Mouse (Mus musculus) lung, embryonic 16.5 days (tissue): Measurements from ENCODE around the gene Plxna4. TPM values are rescaled to one million over a fixed set of nuclear protein-coding genes. Genes with fewer than 3 reads are reported as not detected.

Source experiments
- ATAC-seq: fragments of 200-750 bp; cut with Nextera tagmentation; 2 replicates; pipeline ENCODE4 v1.8.0; 2017; ENCODE audit warnings: low read depth, mild to moderate bottlenecking, moderate library complexity
- H3K27ac ChIP-seq: fragments of 300-500 bp; sonication (generic); 2 replicates; pipeline ENCODE4 v1.5.1; 2014; ENCODE audit warnings: mild to moderate bottlenecking, control low read depth, low read length
- H3K27me3 ChIP-seq: fragments of 300-500 bp; sonication (generic); 2 replicates; pipeline ENCODE4 v1.6.1; 2014; ENCODE audit warnings: low read depth, low read length, mixed read lengths; ENCODE audit not compliant: control insufficient read depth, insufficient read depth
- H3K36me3 ChIP-seq: fragments of 300-500 bp; sonication (generic); 2 replicates; pipeline ENCODE4 v1.6.1; 2014; ENCODE audit warnings: low read length; ENCODE audit not compliant: control insufficient read depth, insufficient read depth
- H3K4me1 ChIP-seq: fragments of 300-500 bp; sonication (generic); replicated peaks from 2 replicates; pipeline ENCODE4 v1.6.1; 2014; ENCODE audit warnings: low read length, mixed read lengths; ENCODE audit not compliant: control insufficient read depth, insufficient read depth
- H3K4me2 ChIP-seq: fragments of 300-500 bp; sonication (generic); 2 replicates; pipeline ENCODE4 v1.6.1; 2014; ENCODE audit warnings: low read depth, low read length, control low read depth
- H3K4me3 ChIP-seq: fragments of 300-500 bp; sonication (generic); 2 replicates; pipeline ENCODE4 v1.5.1; 2014; ENCODE audit warnings: mild to moderate bottlenecking, low read length, control low read depth
- H3K9ac ChIP-seq: fragments of 300-500 bp; sonication (generic); 2 replicates; pipeline ENCODE4 v1.6.1; 2014; ENCODE audit warnings: low read length, control low read depth
- H3K9me3 ChIP-seq: fragments of 300-500 bp; sonication (generic); 2 replicates; pipeline ENCODE4 v1.6.1; 2016; ENCODE audit warnings: low read length; ENCODE audit not compliant: control insufficient read depth
- WGBS: fragments of 180-500 bp; shearing (Covaris S2); extraction: QIAGEN DNeasy Blood & Tissue Kit; methylation state at CpG from one replicate; pipeline ENCODE4 v1.1.7; 2014; 5-methylcytosine and 5-hydroxymethylcytosine counted together
- polyA plus RNA-seq: library from polyadenylated mRNA; unstranded; fragments of >200 nt; fragmentation: Nextera tagmentation; extraction: Ambion mirVana; gene quantifications from 2 replicates; pipeline ENCODE4 v1.2.1, GENCODE M21; 2015

The Plxna4 gene
- polyA plus RNA-seq, 1 experiment from 2014 or later = 1.8 TPM

DNA sequence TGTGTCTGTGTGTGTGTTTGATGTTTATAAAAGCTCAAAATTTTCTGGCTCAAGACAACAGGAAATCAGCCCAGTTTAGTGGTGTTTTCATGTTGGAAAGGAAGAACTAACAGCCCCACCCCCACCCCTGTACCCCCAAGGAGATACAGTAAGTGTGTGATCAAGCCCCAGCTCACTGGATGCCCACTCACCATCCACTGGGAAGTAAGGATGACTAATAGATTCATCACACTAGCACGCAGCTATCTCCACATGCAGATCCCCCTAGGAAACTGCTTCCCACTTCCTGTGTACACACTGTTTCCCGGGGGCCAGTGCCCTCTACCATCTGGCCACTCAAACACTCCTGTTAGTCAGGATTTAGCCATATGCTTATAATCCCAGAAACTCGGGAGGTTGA is 17.5 kb downstream of the Plxna4 start:
- Histone ChIP-seq H3K9me3 (no peaks in the 10 kb centered on the region), H3K36me3 (no peaks in the 10 kb centered on the region), H3K27me3 (no peaks in the 10 kb centered on the region), H3K27ac (0 out of 2 replicates have a peak overlapping the region, but pooled peaks have one; percentile 22), H3K4me2 (no peak overlapping the region), H3K4me3 (no peak overlapping the region), H3K9ac (no peak overlapping the region), H3K4me1 (peaks cover 15% of the 10 kb centered on the region; the same call in 1 of the 2 replicates)
- 9% methylated on average over 3 of the region's 3 CpGs for WGBS
- ATAC-seq = peak; percentile 24; the same call in 1 of the 2 replicates

GRCm38 (mm10) chr6:32569919-32570318 is 18.1 kb downstream of the Plxna4 start:
- no peak for ATAC-seq

DNA sequence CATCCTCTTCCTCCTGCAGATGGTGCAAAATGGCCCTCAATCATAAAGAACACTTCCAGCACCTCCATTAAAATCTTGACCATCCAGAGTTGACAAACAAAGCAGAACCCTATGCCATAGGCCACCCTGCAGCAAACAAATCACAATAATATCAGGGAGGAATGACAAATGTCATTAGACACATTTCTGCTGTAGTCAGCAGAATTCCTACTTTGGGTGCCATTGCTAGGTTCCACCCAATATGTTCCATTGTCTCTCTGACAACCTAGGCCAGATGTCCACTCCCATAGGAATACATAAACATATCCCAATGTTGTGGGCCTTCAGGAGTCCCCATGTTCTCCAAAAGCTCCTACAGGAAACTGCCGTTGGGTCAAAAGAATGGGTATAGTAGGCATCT is 41.1 kb downstream of the Plxna4 start:
- Histone ChIP-seq H3K4me1 (no peaks in the 10 kb centered on the region), H3K4me3 (no peak overlapping the region), H3K4me2 (no peak overlapping the region), H3K27ac (no peak overlapping the region), H3K36me3 (no peaks in the 10 kb centered on the region), H3K9ac (no peak overlapping the region), H3K27me3 (no peaks in the 10 kb centered on the region), H3K9me3 (no peaks in the 10 kb centered on the region)
- 91% methylated on average over 1 of the region's 1 CpGs for WGBS
- no peak for ATAC-seq

More at GRCm38 (mm10) chr6:32569919-32570318, 18.1 kb downstream of the Plxna4 start:
- no peaks in the 10 kb centered on the region for H3K9me3 ChIP-seq
- no peaks in the 10 kb centered on the region for H3K36me3 ChIP-seq
- 60% methylated on average over 3 of the region's 3 CpGs for WGBS
- H3K4me1 ChIP-seq = peaks cover 15% of the 10 kb centered on the region; the same call in 1 of the 2 replicates
- no peak overlapping the region for H3K9ac ChIP-seq
- no peak overlapping the region for H3K4me3 ChIP-seq
- no peak overlapping the region for H3K4me2 ChIP-seq
- H3K27ac ChIP-seq = no peak overlapping the region
- no peaks in the 10 kb centered on the region for H3K27me3 ChIP-seq

- no peaks in the 10 kb centered on the region for H3K9me3 ChIP-seq
- H3K27me3 ChIP-seq = no peaks in the 10 kb centered on the region
- no peak overlapping the region for H3K4me2 ChIP-seq
- H3K36me3 ChIP-seq = no peaks in the 10 kb centered on the region
- no peak overlapping the region for H3K9ac ChIP-seq
- no peak overlapping the region for H3K4me3 ChIP-seq
- peak; percentile 70 for ATAC-seq
- 70% methylated on average over 3 of the region's 3 CpGs for WGBS
- H3K27ac ChIP-seq = no peak overlapping the region
- no peaks in the 10 kb centered on the region for H3K4me1 ChIP-seq
These were observed 44.0 kb downstream of the Plxna4 start for GRCm38 (mm10) chr6:32544021-32544420.

GRCm38 (mm10) chr6:32540155-32540554 is 47.8 kb downstream of the Plxna4 start:
- Histone ChIP-seq H3K4me2 (no peak overlapping the region), H3K4me1 (no peaks in the 10 kb centered on the region), H3K9ac (no peak overlapping the region), H3K4me3 (no peak overlapping the region), H3K36me3 (no peaks in the 10 kb centered on the region), H3K27me3 (no peaks in the 10 kb centered on the region), H3K27ac (no peak overlapping the region), H3K9me3 (no peaks in the 10 kb centered on the region)
- no peak for ATAC-seq
- WGBS = 87% methylated on average over 4 of the region's 4 CpGs

DNA sequence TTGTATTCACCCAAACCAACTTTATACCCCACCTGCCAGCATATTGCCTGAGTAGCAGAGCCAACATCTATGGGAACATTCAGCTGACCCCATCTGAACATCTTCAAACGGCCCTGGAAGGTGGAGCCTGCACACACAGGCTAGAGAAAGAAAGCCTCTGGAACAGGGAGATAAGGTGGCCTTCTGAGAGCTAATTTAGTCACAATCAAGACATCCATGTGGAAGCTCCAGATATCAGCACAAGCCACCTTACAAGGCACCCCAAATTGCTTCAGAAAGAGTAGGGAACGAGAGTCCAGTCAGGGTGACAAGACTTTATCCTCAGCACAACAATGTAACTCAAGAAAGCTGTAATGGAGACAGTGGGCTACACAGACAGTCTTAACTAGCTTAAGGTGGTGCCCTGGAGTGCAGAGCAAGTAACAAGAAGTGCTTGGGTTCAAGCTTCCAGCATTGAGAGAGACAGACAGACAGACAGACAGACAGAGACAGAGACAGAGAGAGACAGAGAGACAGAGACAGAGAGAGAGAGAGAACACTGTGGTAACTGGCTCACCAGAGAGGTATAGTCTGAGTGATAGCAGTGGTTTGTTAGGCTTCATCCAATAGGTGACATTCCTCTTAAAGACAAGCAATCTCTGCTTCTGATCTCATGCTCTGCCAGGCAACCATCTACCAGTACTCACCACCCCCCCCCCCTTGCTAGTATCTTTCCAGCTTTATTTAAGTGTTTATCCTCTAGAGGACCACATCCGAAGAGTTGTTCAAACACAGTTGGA is 53.8 kb downstream of the Plxna4 start:
- Histone ChIP-seq H3K4me3 (no peak overlapping the region), H3K4me1 (no peaks in the 10 kb centered on the region), H3K4me2 (no peak overlapping the region), H3K9me3 (no peaks in the 10 kb centered on the region), H3K27ac (no peak overlapping the region), H3K27me3 (no peaks in the 10 kb centered on the region), H3K36me3 (no peaks in the 10 kb centered on the region), H3K9ac (no peak overlapping the region)
- no peak for ATAC-seq
- WGBS = 67% methylated on average over 3 of the region's 3 CpGs

DNA sequence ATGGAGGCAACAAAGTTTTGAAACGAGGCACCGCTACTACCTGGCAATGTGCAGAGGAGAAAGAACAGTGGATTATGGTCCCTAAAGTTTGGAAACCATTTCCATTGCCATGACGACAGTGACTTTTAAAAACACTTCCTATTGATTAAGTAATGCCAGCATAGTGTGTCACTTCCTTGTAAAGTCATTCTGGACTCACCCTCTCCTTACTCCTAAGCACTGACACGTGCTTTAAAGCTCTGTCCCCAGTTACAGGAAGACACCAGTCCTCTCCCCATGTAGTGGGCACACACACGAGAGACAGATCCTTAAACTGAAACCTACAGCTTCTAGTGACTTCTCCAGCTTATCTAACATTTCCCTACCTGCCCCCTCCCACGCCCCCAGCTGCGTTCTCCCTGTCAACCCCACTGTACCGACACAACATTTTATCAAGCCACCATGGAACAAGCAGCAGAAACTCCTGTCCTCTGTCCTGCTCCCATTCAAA is 59.9 kb downstream of the Plxna4 start:
- no peak overlapping the region for H3K27ac ChIP-seq
- H3K36me3 ChIP-seq = no peaks in the 10 kb centered on the region
- no peak overlapping the region for H3K9ac ChIP-seq
- H3K9me3 ChIP-seq = no peaks in the 10 kb centered on the region
- WGBS = 65% methylated on average over 8 of the region's 8 CpGs
- H3K4me3 ChIP-seq = no peak overlapping the region
- no peaks in the 10 kb centered on the region for H3K27me3 ChIP-seq
- no peak for ATAC-seq
- H3K4me2 ChIP-seq = no peak overlapping the region
- no peaks in the 10 kb centered on the region; the same call in 1 of the 2 replicates for H3K4me1 ChIP-seq

DNA sequence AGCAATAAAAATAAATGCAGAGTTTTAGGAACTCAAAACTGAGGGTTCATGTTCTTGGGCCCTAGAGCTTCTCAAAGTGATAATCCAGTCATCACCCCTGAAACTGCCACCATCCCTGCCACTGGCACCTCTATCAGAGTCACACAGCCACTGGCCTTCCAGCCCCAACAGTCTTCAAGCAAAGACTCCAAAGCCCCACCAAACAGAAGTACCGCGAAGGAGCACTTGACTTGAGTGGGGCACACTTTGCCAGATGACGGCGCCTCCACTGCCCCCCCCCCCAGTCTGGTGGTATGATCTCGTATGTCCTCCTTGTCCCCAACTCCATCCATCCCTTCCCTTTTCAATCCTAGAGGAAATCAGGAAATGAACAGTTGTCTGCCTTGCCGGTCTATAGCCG is 60.5 kb downstream of the Plxna4 start:
- no peaks in the 10 kb centered on the region; the same call in 1 of the 2 replicates for H3K4me1 ChIP-seq
- H3K9ac ChIP-seq = no peak overlapping the region
- no peak overlapping the region for H3K4me2 ChIP-seq
- no peak overlapping the region for H3K4me3 ChIP-seq
- no peaks in the 10 kb centered on the region for H3K27me3 ChIP-seq
- H3K9me3 ChIP-seq = no peaks in the 10 kb centered on the region
- H3K36me3 ChIP-seq = no peaks in the 10 kb centered on the region
- no peak for ATAC-seq
- no peak overlapping the region for H3K27ac ChIP-seq
- WGBS = 67% methylated on average over 7 of the region's 7 CpGs

DNA sequence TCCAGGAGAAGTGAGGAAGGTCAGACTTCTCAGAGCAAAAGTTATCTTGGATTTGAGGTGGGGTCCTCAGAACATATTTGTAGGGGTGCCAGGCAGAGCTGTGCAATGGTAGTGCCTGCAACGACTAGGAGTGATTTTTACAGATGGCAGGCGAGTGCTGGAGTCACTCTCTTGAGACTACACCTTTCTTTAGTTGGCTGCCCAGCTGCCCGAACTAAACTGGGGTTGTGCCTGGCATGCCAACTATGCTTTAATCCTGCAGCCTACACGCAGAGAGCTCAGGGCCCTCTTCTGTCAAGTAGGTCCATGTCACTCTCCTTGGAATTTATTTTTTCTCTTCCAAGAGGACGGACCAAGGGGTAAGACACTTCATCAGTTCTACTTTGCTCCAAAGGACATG is 61.2 kb downstream of the Plxna4 start:
- WGBS = 37% methylated on average over 5 of the region's 5 CpGs
- Histone ChIP-seq H3K4me1 (no peaks in the 10 kb centered on the region; the same call in 1 of the 2 replicates), H3K4me3 (no peak overlapping the region), H3K9me3 (no peaks in the 10 kb centered on the region), H3K9ac (no peak overlapping the region), H3K36me3 (no peaks in the 10 kb centered on the region), H3K4me2 (no peak overlapping the region), H3K27ac (no peak overlapping the region), H3K27me3 (no peaks in the 10 kb centered on the region)
- ATAC-seq = no peak
